Mouse (Mus musculus) forebrain, embryonic 16.5 days (tissue): ENCODE measurements around the gene Il10rb. TPM values are rescaled to one million over a fixed set of nuclear protein-coding genes. Genes with fewer than 3 reads are reported as not detected.
A peak's percentile ranks its signal among the peaks of the same experiment; 100 is the strongest.

Experiments
- ATAC-seq: fragments of 200-750 bp; cut with Nextera tagmentation; 2 replicates; pipeline ENCODE4 v1.8.0; 2017; ENCODE audit warnings: mild to moderate bottlenecking, moderate library complexity
- H3K27ac ChIP-seq: fragments of 300-500 bp; sonication (generic); 2 replicates; pipeline ENCODE4 v1.5.1; 2014; ENCODE audit warnings: low read length, control low read depth
- H3K27me3 ChIP-seq: fragments of 300-500 bp; sonication (generic); replicated peaks from 2 replicates; pipeline ENCODE4 v1.6.1; 2014; ENCODE audit warnings: low read length; ENCODE audit not compliant: control insufficient read depth, insufficient read depth
- H3K36me3 ChIP-seq: fragments of 300-500 bp; sonication (generic); 2 replicates; pipeline ENCODE4 v1.6.1; 2014; ENCODE audit not compliant: control insufficient read depth, insufficient read depth
- H3K4me1 ChIP-seq: fragments of 300-500 bp; sonication (generic); replicated peaks from 2 replicates; pipeline ENCODE4 v1.6.1; 2014; ENCODE audit warnings: low read length; ENCODE audit not compliant: control insufficient read depth, insufficient read depth
- H3K4me2 ChIP-seq: fragments of 300-500 bp; sonication (generic); 2 replicates; pipeline ENCODE4 v1.6.1; 2014; ENCODE audit warnings: mild to moderate bottlenecking, low read length, control low read depth
- H3K4me3 ChIP-seq: fragments of 300-500 bp; sonication (generic); replicated peaks from 2 replicates; pipeline ENCODE4 v1.5.1; 2014; ENCODE audit warnings: mild to moderate bottlenecking, low read length, control low read depth
- H3K9ac ChIP-seq: fragments of 300-500 bp; sonication (generic); replicated peaks from 2 replicates; pipeline ENCODE4 v1.6.1; 2014; ENCODE audit warnings: low read depth, low read length, control low read depth
- H3K9me3 ChIP-seq: fragments of 300-500 bp; sonication (generic); 2 replicates; pipeline ENCODE4 v1.6.1; 2016; ENCODE audit warnings: low read length; ENCODE audit not compliant: control insufficient read depth
- WGBS: fragments of 180-500 bp; shearing (Covaris S2); extraction: QIAGEN DNeasy Blood & Tissue Kit; methylation state at CpG from one replicate; pipeline ENCODE4 v1.1.7; 2014; 5-methylcytosine and 5-hydroxymethylcytosine counted together
- polyA plus RNA-seq: library from polyadenylated mRNA; unstranded; fragments of >200 nt; fragmentation: Nextera tagmentation; extraction: Ambion mirVana; gene quantifications from 2 replicates; pipeline ENCODE4 v1.2.1, GENCODE M21; 2015

Gene Il10rb
- polyA plus RNA-seq, 1 experiment from 2014 or later, result 8.9 TPM

- no peaks in the 10 kb centered on the region; the same call in 1 of the 2 replicates for H3K4me1 ChIP-seq
- H3K9me3 ChIP-seq, result no peaks in the 10 kb centered on the region
- no peak overlapping the region for H3K4me3 ChIP-seq
- H3K36me3 ChIP-seq, result no peaks in the 10 kb centered on the region
- no peaks in the 10 kb centered on the region for H3K27me3 ChIP-seq
- no peak overlapping the region for H3K9ac ChIP-seq
- H3K27ac ChIP-seq, result no peak overlapping the region
- no peak overlapping the region for H3K4me2 ChIP-seq
- no peak for ATAC-seq
- 36% methylated on average over 3 of the region's 3 CpGs for WGBS
These were observed 42.5 kb upstream of the Il10rb start for GRCm38 (mm10) chr16:91363483-91363882.

GRCm38 (mm10) chr16:91366567-91366966, 39.4 kb upstream of the Il10rb start:
- no peak for ATAC-seq
- no peaks in the 10 kb centered on the region; the same call in 1 of the 2 replicates for H3K4me1 ChIP-seq
- no peak overlapping the region for H3K27ac ChIP-seq
- H3K9ac ChIP-seq, result no peak overlapping the region
- H3K4me3 ChIP-seq, result no peak overlapping the region
- no peaks in the 10 kb centered on the region for H3K36me3 ChIP-seq
- no peaks in the 10 kb centered on the region for H3K27me3 ChIP-seq
- no peak overlapping the region for H3K4me2 ChIP-seq
- H3K9me3 ChIP-seq, result no peaks in the 10 kb centered on the region

- Histone ChIP-seq H3K9ac (no peak overlapping the region), H3K4me3 (no peak overlapping the region), H3K27me3 (no peaks in the 10 kb centered on the region), H3K27ac (no peak overlapping the region), H3K4me2 (no peak overlapping the region), H3K9me3 (no peaks in the 10 kb centered on the region), H3K36me3 (no peaks in the 10 kb centered on the region), H3K4me1 (no peaks in the 10 kb centered on the region; the same call in 1 of the 2 replicates)
- ATAC-seq, result no peak
- 89% methylated on average over 2 of the region's 2 CpGs for WGBS
These were observed 38.9 kb upstream of the Il10rb start for GRCm38 (mm10) chr16:91367066-91367465.

- under 1% methylated on average over 62 of the region's 62 CpGs for WGBS
- ATAC-seq, result peak; percentile 92
- peaks cover 9% of the 10 kb centered on the region for H3K4me1 ChIP-seq
These were observed 33.1 kb upstream of the Il10rb start, which contains the start of gene Ifnar2 for GRCm38 (mm10) chr16:91372577-91373472. Ifnar2 (plus strand) TSS chr16:91372783.

GRCm38 (mm10) chr16:91373473-91374252, 32.3 kb upstream of the Il10rb start:
- Histone ChIP-seq H3K36me3 (no peaks in the 10 kb centered on the region), H3K4me1 (peaks cover 11% of the 10 kb centered on the region), H3K27ac (peak overlapping the region; percentile 93), H3K4me3 (peak overlapping the region; percentile 80), H3K9me3 (no peaks in the 10 kb centered on the region), H3K9ac (peak overlapping the region; percentile 96), H3K27me3 (no peaks in the 10 kb centered on the region), H3K4me2 (peak overlapping the region; percentile 58)
- ATAC-seq, result no peak; the same call in 1 of the 2 replicates
- 39% methylated on average over 13 of the region's 13 CpGs for WGBS

More at GRCm38 (mm10) chr16:91372577-91373472, 33.1 kb upstream of the Il10rb start, which contains the start of gene Ifnar2:
- peak within 1 kb of the TSS; percentile 80 for H3K4me3 ChIP-seq
- H3K9ac ChIP-seq, result peak within 1 kb of the TSS; percentile 96
- H3K4me2 ChIP-seq, result peak within 1 kb of the TSS; percentile 58
- no peaks in the 10 kb centered on the region for H3K36me3 ChIP-seq
- H3K9me3 ChIP-seq, result no peaks in the 10 kb centered on the region
- no peaks in the 10 kb centered on the region for H3K27me3 ChIP-seq
- H3K27ac ChIP-seq, result peak within 1 kb of the TSS; percentile 93

GRCm38 (mm10) chr16:91374253-91374634, 31.7 kb upstream of the Il10rb start:
- Histone ChIP-seq H3K27ac (no peak overlapping the region), H3K27me3 (no peaks in the 10 kb centered on the region), H3K9ac (no peak overlapping the region), H3K36me3 (no peaks in the 10 kb centered on the region), H3K4me3 (no peak overlapping the region), H3K9me3 (no peaks in the 10 kb centered on the region), H3K4me2 (no peak overlapping the region), H3K4me1 (peaks cover 17% of the 10 kb centered on the region)
- ATAC-seq, result no peak
- WGBS, result 93% methylated on average over 3 of the region's 3 CpGs

- no peaks in the 10 kb centered on the region for H3K27me3 ChIP-seq
- peaks cover 17% of the 10 kb centered on the region for H3K4me1 ChIP-seq
- H3K27ac ChIP-seq, result peak overlapping the region; percentile 55; the same call in 1 of the 2 replicates
- H3K9me3 ChIP-seq, result no peaks in the 10 kb centered on the region
- no peak overlapping the region for H3K4me3 ChIP-seq
- H3K4me2 ChIP-seq, result no peak overlapping the region
- no peak for ATAC-seq
- 73% methylated on average over 10 of the region's 10 CpGs for WGBS
- no peaks in the 10 kb centered on the region for H3K36me3 ChIP-seq
- no peak overlapping the region for H3K9ac ChIP-seq
These were observed 29.3 kb upstream of the Il10rb start for GRCm38 (mm10) chr16:91376701-91377100.

- no peaks in the 10 kb centered on the region for H3K36me3 ChIP-seq
- 67% methylated on average over 17 of the region's 17 CpGs for whole genome bisulfite sequencing
- no peak overlapping the region for H3K27ac ChIP-seq
- H3K4me1 ChIP-seq, result peaks cover 14% of the 10 kb centered on the region
- no peak overlapping the region for H3K4me3 ChIP-seq
- no peaks in the 10 kb centered on the region for H3K27me3 ChIP-seq
- no peak overlapping the region for H3K9ac ChIP-seq
- H3K9me3 ChIP-seq, result no peaks in the 10 kb centered on the region
- no peak for ATAC-seq
- H3K4me2 ChIP-seq, result no peak overlapping the region; the same call in 1 of the 2 replicates
These were observed 27.5 kb upstream of the Il10rb start for GRCm38 (mm10) chr16:91378431-91378986.

- H3K4me3 ChIP-seq, result no peak overlapping the region
- H3K4me1 ChIP-seq, result peaks cover 9% of the 10 kb centered on the region
- ATAC-seq, result peak; percentile 75
- H3K9ac ChIP-seq, result no peak overlapping the region
- H3K36me3 ChIP-seq, result no peaks in the 10 kb centered on the region; the same call in 1 of the 2 replicates
- H3K4me2 ChIP-seq, result no peak overlapping the region; the same call in 1 of the 2 replicates
- no peaks in the 10 kb centered on the region for H3K27me3 ChIP-seq
- peak overlapping the region; percentile 58 for H3K27ac ChIP-seq
- WGBS, result 17% methylated on average over 9 of the region's 9 CpGs
- H3K9me3 ChIP-seq, result no peaks in the 10 kb centered on the region
These were observed 27.0 kb upstream of the Il10rb start for GRCm38 (mm10) chr16:91378991-91379390.
